Mouse (Mus musculus) lung, postnatal 25 days (tissue): ENCODE data around the gene Ppp2ca.
A peak's percentile ranks its signal among the peaks of the same experiment; 100 is the strongest.

ENCODE experiments used
- DNase-seq: peaks from one replicate; pipeline ENCODE4 v3.0.0; 2022; ENCODE audit warnings: low spot score

Ppp2ca gene

DNA sequence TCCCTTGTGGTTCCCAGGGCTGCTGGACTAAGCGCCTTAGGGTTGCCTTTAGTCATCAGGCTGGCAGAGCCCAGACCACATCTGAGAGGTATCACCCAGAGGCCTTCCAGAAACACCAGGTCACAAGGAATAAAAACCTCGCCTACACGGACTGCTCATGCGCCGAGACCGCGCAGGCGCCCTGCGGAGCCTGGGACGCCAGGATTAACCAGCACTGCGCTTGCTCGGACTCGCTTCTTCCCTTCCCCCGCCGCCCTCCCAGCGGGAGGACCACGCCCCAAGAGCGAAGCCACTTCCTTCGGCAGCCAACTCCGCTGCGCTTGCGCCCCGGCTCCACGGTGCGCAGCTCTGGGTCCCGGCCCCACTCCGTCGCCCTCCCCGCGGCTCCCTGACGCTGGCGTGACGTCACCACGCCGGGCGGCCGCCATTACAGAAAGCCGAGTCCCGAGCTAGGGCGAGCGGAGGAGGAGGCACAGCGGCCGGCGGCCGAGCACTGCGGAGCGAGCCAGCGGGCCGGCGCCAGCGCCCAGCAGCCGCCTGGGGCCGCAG lies at the start of gene Ppp2ca:
Gene Ppp2ca (plus strand): TSS at position 284 of the 549 bp plus-strand sequence.
- peak; percentile 99 for DNase-seq

GRCm38 (mm10) chr11:52053371-52053770 lies 45.1 kb upstream of the Ppp2ca start:
- DNase-seq = no peak

DNA sequence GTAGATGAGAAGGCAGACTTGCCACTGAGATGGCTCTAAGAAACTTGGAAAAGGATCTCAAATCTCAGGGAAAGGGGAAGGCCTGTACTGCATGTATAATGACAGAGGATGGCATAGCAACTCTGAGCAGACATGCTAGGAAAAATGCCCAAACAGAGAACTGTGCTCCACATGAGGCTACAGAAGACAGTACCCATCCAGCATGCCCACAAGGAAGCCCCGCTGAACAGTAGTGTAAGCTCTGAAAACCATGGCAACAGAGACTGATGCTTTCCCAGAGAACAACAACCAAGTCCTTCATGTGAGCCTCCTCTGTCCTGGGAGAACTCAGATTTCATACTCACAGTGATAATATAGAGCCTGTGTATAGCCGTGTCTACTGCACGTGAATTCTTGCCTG lies 43.8 kb upstream of the Ppp2ca start:
- DNase-seq = no peak

GRCm38 (mm10) chr11:52056198-52056597 lies 42.3 kb upstream of the Ppp2ca start:
- no peak for DNase-seq

DNA sequence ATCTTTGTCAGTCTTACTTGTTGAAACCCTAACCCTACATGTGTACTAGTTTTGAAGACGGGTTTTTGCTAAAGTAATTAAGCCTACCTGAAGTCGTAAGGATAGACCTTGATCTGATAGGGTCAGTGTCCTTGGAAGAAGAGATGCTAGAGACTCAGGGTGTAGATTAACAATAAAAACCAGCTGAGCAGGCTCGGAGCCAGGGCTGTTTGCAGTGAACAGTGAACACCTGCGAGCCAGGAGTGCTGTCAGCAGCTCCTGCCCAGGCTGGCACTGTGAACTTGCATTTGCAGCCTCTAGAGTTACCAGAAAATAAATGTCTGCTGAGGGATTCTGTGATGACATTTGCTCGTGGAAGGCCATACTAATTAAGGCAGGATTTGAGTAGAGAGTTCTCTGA lies 39.5 kb upstream of the Ppp2ca start:
- no peak for DNase-seq

DNA sequence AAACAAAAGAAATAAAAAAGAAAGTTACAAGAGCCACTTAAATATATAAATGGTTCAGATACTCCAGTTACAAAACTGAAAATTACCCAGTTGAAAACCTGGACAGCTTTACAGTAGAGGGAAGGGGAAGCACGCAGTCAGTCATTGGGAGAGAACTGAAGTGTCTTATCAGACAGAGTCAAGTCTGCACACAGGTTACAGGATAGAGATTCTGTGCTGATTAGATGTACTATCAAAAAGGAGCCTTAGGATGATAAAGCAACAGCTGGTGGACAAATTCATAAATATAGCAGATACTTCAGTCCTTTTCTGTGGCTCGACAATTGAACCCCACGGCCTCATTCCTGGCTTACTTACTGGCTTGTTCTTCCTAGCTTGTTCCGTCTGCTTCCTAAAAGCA lies 38.2 kb upstream of the Ppp2ca start:
- no peak for DNase-seq

DNA sequence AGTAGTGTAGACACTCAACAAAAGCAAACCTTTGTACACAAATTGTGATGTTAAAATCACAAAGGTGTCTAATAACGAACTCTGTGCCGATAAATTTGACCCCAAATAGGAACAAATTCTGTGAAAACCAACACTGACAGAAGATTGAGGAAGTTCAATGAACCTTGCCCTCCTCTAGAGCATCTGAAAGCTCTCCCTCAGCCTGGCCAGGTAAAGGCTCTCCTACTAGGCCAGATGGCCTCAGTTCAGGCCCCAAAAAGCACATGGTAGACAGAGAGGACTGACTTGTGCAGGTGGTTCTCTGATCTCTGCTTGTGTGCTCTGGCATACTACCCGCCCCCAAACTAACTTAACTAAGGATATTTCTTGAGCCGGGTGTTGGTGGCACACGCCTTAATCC lies 36.1 kb upstream of the Ppp2ca start:
- no peak for DNase-seq

DNA sequence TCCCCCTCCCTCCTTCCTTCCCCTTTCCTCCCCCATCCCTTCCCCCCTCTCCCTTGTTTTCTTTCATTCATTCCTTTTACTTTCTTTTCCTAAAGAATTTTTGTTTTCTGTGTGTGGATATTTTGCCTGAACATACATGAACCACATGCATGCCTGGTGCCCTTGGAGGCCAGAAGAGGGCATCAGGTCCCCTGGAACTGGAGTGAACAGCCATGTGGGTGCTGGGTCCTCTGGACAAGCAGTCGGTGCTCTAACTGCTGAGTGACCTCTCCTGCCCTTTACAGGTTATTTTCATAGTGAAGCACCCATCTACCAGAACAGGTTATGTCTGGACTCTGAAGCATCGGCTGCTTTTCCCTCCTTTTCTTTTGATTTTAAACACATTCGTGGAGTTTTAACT lies 34.1 kb upstream of the Ppp2ca start:
- peak; percentile 43 for DNase-seq

- no peak for DNase-seq
Observed at GRCm38 (mm10) chr11:52065841-52066240, 32.6 kb upstream of the Ppp2ca start.

DNA sequence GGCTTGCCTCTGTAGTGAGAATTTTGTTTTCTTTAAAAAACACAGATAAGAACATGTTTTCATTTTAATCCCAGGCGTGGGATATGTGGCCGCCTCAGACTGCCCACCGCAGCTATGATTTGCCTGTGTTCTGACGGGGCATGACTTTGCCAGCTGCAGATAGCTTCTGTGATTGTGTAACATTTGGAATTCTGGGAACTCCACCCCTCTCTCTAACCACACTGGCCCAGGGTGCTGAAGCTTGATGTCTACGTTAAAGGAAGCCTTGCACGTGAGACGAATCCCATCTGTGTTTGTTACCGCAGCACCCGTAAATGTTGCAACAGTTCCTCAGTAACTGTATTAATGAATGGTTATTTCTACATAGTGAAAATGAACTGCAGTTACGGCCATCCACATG lies 26.7 kb upstream of the Ppp2ca start:
- peak; percentile 54 for DNase-seq

- no peak for DNase-seq
Observed at GRCm38 (mm10) chr11:52073528-52074170, 24.8 kb upstream of the Ppp2ca start.

DNA sequence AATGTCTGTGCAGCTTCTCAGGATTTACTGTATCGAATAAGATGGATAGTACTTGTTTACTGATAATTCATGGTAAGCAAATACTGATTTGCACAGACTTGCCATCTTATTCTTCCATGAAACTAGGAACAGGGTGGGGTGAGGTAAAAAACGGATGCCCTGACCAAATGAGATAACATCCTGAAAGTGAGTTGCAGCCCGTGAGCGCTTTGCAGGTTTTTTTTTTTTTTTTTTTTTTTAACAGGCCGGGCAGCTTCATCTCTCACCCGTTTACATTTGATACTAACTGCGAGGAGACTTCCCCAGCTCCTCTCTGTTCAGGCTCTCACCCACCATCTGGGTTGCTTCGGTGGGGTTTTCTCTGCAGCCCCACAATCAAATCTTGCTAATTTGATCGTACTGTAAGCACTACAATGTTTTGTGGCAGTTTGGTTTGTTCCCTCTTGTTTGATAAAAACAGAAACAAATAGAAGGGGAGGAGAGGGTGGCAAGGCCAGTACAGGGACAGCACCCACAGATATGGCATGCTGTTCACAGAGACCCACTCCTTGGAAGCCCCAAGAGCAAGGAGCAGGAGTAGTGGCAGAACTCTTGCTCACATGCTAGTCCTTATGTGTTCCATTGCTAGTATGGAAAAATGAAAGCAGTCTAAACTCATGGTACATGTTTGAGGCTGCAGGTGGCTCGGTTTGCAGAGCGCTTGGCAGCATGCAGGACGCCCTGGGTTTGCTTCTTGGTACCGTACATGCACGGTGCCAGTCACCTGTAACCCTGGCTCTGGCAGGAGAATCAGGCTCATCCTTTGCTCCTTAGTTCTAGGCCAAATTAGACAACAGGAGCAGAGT lies 23.6 kb upstream of the Ppp2ca start:
- DNase-seq = no peak

GRCm38 (mm10) chr11:52075794-52076633 lies 22.5 kb upstream of the Ppp2ca start:
- DNase-seq = no peak

GRCm38 (mm10) chr11:52076742-52077352 lies 21.6 kb upstream of the Ppp2ca start:
- no peak for DNase-seq

- DNase-seq = peak; percentile 65
Observed at GRCm38 (mm10) chr11:52077939-52078338, 20.5 kb upstream of the Ppp2ca start.

DNA sequence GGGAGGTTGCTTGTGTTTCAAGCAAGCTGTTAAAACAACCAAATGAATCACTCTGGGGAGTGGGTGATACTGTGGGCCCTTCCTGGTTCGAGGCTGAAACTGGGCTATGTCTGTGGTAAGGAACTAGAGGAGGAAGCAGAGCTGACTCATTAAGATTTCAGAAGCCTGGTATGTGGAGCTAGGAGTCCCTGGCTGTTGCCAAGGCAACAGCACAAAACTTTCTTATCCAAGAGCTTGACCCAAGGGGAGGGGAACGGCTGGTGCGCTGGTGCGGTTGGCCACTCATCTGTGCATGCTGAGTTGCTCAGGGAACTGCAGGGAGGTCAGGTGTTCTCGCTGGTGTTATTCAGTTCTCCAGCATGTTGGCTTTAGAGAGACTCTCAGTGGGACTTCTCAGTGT lies 18.5 kb upstream of the Ppp2ca start:
- DNase-seq = peak; percentile 74

DNA sequence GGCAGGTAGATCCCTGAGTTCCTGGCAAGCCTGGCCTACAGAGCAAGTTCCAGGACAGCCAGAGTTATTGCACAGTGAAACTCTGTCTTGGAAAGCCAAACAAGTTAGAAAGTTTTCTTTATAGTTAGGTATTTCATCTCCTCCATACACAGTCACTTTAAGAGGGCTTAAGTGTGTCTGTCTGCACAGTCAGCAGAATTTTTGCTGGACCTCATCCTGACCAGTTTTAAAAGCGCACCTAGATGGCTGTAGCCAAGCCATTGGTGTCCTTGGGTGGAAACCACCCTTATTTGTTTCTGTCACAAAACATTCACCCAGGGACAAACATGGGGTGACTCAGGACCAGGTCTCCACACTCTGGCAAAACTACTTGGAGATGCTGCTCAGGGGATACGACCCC lies 17.8 kb upstream of the Ppp2ca start:
- DNase-seq = no peak

GRCm38 (mm10) chr11:52085857-52086203 lies 12.7 kb upstream of the Ppp2ca start:
- no peak for DNase-seq

DNA sequence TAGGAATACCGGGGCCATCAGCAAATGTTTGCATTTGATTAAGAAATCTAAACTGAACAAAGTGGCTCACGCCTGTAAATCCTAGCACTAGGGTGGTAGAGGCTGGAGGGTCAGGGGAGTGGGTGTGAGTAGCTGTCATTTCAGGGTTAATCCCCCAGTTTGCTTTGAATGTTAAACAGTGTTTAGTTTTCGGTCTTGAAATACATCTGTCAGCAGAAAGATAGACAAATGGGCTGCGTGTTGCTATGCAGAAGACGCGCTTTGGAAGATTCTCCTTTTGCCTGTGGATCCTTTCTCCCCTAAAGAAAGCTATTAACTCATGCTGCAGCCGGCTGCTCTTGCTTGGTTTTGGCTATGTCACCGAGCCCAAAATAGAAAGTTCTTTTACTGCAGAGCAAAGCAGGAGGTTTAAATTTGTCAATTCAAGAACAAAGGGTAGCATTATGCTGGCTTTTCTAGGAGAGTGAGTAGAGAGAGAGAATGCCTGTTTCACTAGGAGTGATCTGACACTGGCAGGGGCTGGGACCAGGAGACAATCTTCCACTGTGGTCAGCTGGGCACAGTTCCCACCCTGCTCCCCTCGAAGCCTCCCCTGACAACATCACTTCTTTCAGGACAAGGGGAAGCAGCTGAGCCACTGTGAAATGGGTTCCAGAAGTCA lies 12.1 kb upstream of the Ppp2ca start:
- no peak for DNase-seq

DNA sequence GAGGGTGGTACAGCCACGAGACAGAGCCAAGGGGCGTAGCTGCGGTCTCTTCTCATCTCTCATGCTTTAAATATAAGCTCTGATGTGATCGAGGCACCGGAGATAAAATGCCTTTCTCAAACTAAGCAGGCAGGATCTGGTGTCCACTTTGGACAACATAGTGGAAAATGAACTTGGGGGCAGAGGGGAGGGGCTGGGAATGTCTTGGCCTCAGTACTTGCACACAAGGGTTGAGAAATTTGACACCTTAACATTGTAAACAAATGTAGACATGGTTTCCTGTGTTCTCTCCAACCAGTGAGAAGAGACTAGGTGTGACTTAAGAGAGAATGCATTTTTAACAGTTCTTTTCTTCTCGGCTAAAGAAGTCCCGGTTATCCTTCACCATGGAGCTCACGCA lies 9.2 kb upstream of the Ppp2ca start:
- no peak for DNase-seq

DNA sequence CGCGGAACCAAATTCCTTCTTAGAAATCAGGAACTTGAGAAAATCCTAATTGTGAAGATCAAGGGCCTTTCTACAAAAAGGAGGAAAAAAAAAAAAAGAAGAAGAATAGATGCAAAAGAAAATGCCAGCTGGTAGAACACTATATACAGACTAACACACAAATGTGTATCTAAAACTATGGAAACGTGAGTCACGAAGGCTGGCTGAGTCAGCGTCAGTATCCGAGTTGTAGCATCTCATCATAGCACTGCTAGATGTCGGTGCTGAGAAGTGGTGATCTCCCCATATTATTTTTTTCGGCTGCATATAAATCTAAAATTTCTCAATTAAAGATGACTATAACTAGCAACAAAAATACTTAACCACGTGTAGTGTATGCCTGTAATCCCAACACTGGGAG lies 7.2 kb upstream of the Ppp2ca start:
- DNase-seq = no peak

DNA sequence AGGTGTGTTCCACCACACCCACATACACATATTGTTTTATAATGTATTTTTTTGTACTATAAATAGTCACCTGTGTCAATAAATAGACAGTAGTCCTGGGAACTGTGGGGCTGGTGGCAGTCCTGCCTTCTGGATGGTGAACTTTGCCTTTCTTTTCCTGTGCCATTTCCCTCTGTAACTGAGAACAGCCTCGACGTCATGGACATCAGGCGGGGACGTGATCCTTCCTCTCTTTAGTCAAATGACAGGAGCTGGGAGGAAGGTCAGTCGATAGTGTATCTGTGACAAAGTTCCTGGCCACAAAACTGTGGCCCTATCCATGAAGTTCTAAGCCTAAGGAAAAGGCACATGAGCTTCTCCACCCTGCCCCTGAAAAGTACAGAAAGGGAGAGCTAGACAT lies 3.9 kb upstream of the Ppp2ca start:
- peak; percentile 25 for DNase-seq
